Mouse (Mus musculus) gastrocnemius, adult 8-10 months (tissue): ENCODE measurements around the gene Actb. TPM values are rescaled to one million over a fixed set of nuclear protein-coding genes. Genes with fewer than 3 reads are reported as not detected.

Source experiments
- DNase-seq, 2 experiments: peaks; one replicate each; pipeline ENCODE4 v3.0.0; 2022; ENCODE audit warnings: low spot score in 2 of 2
- total RNA-seq, 4 experiments: library from RNA; stranded (reverse); gene quantifications; 2 replicates each; pipeline ENCODE4 v1.2.4; 2022

Actb gene
- total RNA-seq, 4 experiments from 2014 or later: 301 to 406 (median 351) TPM

DNA sequence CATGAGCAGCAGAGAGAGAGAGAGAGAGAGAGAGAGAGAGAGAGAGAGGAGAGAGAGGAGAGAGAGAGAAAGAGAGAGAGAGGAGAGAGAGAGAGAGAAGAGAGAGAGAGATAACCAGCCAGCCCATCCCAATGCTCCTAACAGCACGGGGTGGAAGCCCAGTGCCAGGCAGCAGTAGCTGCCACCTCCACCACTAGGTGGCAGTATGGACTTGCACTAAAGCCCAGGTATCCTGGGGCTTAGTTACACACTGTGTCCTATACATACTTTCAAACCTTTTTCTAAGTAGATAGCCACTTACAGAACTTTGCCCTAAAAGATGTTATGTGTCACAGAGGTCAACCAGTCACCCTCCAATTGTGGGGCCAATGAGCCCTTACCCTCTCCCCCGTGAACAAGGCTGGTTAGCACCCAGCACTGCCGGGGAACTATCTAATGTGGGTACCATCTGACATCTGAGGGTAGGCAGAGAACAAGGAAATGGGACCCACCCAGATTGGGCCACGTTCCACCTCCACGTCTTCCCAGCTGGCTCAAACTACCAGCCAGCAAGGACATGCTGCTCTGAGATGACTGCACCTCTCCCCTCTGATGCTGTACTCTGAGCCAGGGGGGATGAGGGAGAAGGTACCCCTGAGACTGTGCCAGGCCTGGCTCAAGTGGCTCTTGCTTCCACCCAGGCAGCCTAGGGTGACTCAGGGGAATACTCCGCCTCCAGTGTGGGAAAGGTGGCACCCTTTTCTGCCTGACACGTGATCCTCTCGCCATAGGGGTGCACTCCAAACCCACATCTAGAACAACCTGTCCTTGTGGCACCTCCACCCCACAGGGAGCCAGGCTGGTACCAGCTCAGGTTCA is 27.0 kb downstream of the Actb start:
- peak; percentile 65 to 73 for DNase-seq

DNA sequence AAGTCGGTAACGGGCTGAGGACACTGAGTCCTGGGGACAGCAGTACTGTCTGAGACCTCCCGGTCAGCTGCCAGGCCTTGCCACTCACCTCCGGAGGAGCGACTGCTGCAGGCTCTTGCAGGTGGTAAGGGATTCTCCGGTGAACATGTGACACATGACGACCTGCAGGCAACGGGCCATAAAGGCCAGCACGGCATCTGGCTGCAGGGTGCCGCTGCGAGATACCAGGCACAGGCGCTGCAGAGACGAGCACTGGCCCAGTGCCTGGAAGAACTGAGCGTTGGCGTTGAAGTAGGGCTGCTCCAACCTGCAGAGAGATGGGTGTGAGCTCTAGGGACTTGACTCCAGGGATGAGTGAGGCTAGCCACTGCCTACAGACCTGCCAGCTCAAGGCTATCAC is 28.0 kb downstream of the Actb start:
- DNase-seq: no peak

GRCm38 (mm10) chr5:142877337-142878280 is 28.9 kb downstream of the Actb start:
- DNase-seq: peak; percentile 62 to 73

- no peak for DNase-seq
Observed at GRCm38 (mm10) chr5:142876896-142877295, 29.7 kb downstream of the Actb start.

DNA sequence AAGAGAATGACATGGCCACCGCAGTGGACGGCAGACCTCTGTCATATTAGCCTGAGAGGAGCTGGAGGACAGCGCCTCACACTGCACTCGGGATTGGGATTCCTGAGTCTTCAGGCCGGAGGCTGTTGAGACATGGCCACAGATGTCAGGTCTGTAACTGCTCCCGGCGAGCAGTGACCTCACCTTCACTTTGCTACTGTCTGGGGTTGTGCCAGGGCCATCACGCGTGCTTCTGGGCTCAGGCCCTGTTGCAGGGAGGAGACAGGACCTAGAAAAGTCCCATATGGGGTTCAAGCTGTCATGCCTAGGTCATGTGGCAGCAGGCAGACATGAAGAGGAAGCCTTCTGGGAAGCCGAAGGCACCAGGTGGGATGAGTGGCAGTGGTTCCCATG is 31.0 kb downstream of the Actb start:
- DNase-seq: no peak

DNA sequence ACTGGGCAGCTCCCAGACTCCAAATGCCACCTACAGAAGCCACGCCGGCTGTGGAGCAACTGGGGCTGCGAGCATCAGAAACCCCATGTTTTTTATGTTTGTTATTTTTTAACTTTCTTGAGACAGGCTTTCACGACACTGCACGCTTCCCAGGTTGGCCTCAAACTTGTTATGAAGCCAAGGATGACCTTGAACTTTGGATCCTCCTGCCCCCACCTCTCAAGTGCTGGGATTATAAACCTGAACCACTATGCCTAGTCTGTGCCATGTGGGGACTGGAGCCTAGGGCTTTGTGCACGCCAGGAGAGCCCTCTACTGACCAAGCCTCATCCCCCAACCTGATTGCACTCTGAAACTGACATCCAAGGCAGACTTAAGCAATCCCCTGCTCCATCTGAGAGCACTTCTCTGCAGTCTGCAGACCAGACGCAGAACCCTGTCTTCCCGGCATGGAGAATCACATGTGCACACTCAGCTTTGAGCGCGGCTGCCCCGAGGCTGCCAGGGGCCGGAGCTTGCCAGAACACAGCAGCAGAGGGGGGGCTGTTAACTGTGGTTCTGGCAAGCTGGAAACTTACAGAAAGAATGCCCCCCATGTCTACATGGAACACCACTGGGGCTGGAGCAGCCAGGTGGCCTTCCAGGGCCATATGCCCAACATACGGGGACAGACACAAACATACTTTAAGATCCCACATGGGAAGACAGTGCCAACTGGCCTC is 31.6 kb downstream of the Actb start:
- no peak for DNase-seq

- DNase-seq: no peak
Observed at GRCm38 (mm10) chr5:142873718-142874117, 32.8 kb downstream of the Actb start.

GRCm38 (mm10) chr5:142871765-142872164 is 34.8 kb downstream of the Actb start:
- no peak for DNase-seq

GRCm38 (mm10) chr5:142869463-142869862 is 37.1 kb downstream of the Actb start:
- DNase-seq: no peak

DNA sequence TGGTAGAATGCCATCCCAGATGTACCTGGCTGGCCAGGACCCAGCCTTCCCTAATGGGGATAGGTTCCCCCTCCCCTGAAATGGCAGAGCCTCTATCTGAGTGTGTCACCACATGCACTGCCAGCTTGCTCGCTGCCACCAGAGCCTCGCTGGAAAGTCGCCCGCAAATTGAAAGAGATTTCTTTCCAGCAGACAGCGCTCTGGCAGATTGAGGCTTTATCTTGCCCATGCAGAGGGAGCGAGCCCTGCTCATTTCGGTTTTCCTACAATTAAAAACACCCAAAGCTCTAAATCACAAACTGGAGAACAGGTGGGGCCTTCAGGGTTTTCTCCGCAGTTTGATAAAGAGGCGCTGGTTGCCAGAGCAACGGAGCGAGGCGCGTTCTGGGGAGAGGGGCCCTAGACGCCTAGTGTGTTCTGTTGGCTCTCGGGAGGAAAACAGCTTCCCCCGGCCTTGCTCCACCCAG is 48.8 kb downstream of the Actb start:
- DNase-seq: peak in 1 of 2 experiments; percentile 49

- no peak for DNase-seq
Observed at GRCm38 (mm10) chr5:142856408-142856807, 50.1 kb downstream of the Actb start.

- DNase-seq: peak in 1 of 2 experiments; percentile 16
Observed at GRCm38 (mm10) chr5:142854877-142855276, 51.7 kb downstream of the Actb start.

DNA sequence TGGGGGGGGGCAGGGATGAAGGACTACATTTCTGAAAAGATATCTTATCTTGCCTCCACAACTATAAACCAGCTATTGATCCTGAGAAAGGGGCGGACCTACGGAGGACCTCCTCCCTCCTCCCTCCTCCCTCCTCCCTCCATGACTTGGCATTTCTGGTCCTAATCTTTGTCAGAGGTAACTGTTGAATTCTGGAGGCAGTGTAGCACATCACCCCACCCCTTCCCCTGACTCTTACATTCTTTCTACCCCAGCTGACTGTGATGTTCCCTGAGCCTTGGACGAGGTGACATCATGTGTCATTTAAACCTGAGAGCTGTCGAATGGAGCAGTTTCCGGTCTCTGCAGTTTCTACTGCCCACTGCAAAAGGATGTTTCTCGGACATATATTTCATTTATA is 53.0 kb downstream of the Actb start:
- no peak for DNase-seq

Other genes with a start within 250 kb of the Actb start
- under 1 TPM in 1 of 4 experiments, not detected in 3; 0.29 TPM for gene Slc29a4, start 214.2 kb downstream of the Actb start, total RNA-seq
- gene Tnrc18, start 89.1 kb downstream of the Actb start, total RNA-seq: 10 to 100 TPM; 26.0 to 42.3 (median 30.7) TPM
- 1 to 10 TPM; 4.4 to 6.8 (median 5.3) TPM for gene Fbxl18, start 11.3 kb downstream of the Actb start, total RNA-seq
- 1 to 10 TPM; 3.0 to 7.9 (median 5.0) TPM for gene Fscn1, start 53.6 kb upstream of the Actb start, total RNA-seq
- 10 to 100 TPM; 16.3 to 18.1 (median 17.9) TPM for gene Rnf216, start 206.2 kb upstream of the Actb start, total RNA-seq
- under 1 TPM in 1 of 4 experiments, not detected in 3; 0.07 TPM for gene Olfr718-ps1, start 240.8 kb upstream of the Actb start, total RNA-seq